Mouse (Mus musculus): Measurements from ENCODE around the gene Aoc2. TPM values are rescaled to one million over a fixed set of nuclear protein-coding genes. Genes with fewer than 3 reads are reported as not detected.

Aoc2 gene
- total and polyA plus RNA-seq, 3 experiments, result 3.6 to 10.7 (median 5.5) TPM

DNA sequence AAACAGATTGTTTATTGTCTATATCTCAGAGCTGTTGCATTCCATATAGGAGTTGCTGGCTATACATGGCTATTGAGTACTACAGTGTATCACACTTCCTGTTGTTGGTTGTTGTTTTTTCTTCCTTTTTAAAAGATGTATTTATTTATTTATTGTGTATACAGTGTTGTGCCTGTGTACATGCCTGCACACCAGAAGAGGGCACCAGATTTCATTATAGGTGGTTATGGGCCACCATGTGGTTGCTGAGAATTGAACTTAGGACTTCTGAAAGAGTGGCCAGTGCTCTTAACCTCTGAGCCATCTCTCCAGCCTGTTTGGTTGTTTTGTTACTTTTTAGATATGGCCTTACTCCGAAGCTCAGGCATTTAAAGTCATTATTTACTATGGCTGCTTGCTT lies 10.3 kb upstream of the Aoc2 start:
- Histone ChIP-seq H3K9ac (ENCODE audit: insufficient read depth, low read depth) (no peak overlapping the region), H3K4me1 (ENCODE audit: control insufficient read depth in 1 of 2, insufficient read depth in 2 of 2) (peaks cover 6 to 28% of the 10 kb centered on the region in 2 experiments), H3K4me3 (replicated peaks in 1 of 3; ENCODE audit: low read depth in 2 of 3, low read length in 2 of 3, poor library complexity in 1 of 3) (no peak overlapping the region), H3K36me3 (replicated peaks in 1 of 2; ENCODE audit: control insufficient read depth in 1 of 2, insufficient read depth in 1 of 2, low read length in 1 of 2) (peaks cover 16 to 22% of the 10 kb centered on the region in 2 experiments), H3K4me2 (ENCODE audit: insufficient read depth, low read depth, poor library complexity, severe bottlenecking) (no peak overlapping the region), H3K79me2 (replicated peaks; ENCODE audit: control insufficient read depth, extremely low read depth, insufficient read depth, poor library complexity, severe bottlenecking) (peaks cover 34% of the 10 kb centered on the region), H3K27ac (ENCODE audit: insufficient read depth, low read depth) (no peak overlapping the region), H3K27me3 (replicated peaks) (peaks cover under 1% of the 10 kb centered on the region), H3K9me3 (replicated peaks; ENCODE audit: low read length) (no peaks in the 10 kb centered on the region)
- dilution Hi-C loops (cut with MboI; ENCODE audit: extremely low pct_ligation_motif_present, extremely low pct_unique_long_range_greater_than_20kb, low sequenced_read_pairs) (no loop called here), in situ Hi-C loops (cut with MboI; ENCODE audit: low pct_ligation_motif_present, low pct_unique_long_range_greater_than_20kb, low sequenced_read_pairs) (no loop called here)
- no peak for DNase-seq (ENCODE audit: extremely low read depth)
- no peak for TF ChIP-seq ELF1 (IDR thresholded peaks at IDR 0.05; ENCODE audit: low read depth, low read length)
- TF ChIP-seq MYC (IDR thresholded peaks at IDR 0.05; ENCODE audit: low read depth, low read length), result peak; percentile 65; the same call in 1 of the 2 replicates
- no peak for TF ChIP-seq MAFK (IDR thresholded peaks at IDR 0.05; ENCODE audit: insufficient replicate concordance, low read length)
- peak in 1 of 2 experiments; percentile 66; a peak in 2 of 4 replicates for TF ChIP-seq CTCF (conservative IDR thresholded peaks at IDR 0.05 in 1 of 2, IDR thresholded peaks at IDR 0.05 in 1 of 2; ENCODE audit: low read depth in 2 of 2, low read length in 2 of 2)
- peak; percentile 4 for TF ChIP-seq RAD21 (IDR thresholded peaks at IDR 0.05; ENCODE audit: low read depth, low read length)
- no peak for TF ChIP-seq MXI1 (IDR thresholded peaks at IDR 0.05; ENCODE audit: low read depth, low read length)
- TF ChIP-seq ZNF384 (IDR thresholded peaks at IDR 0.05; ENCODE audit: low read depth, low read length), result no peak
- TF ChIP-seq E2F4 (IDR thresholded peaks at IDR 0.05; ENCODE audit: insufficient replicate concordance, low read depth, low read length), result no peak
- TF ChIP-seq POLR2AphosphoS2 (IDR thresholded peaks at IDR 0.05; ENCODE audit: low read depth, low read length), result no peak

DNA sequence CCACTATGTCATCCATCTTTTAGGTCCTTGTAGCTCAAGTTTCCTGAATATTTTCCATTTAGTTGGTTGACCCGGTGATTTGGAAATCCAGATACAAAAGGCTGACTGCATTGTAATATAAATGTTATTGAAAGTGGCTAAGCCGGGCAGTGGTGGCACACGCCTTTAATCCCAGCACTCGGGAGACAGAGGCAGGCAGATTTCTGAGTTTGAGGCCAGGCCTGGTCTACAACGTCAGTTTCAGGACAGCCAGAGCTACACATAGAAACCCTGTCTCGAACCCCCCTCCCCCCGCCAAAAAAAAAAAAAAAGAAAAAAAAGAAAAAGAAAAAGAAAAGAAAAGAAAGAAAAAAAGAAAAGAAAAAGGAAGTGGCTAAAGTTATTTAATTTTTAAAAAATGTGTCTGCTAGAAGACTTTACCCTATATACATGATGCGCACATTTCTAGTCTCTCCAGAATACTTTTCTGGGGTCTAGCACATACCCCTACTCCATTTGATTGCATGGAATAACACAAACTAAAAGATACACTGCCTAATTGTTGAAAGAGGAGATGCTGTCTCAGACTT lies 9.7 kb upstream of the Aoc2 start:
- Histone ChIP-seq H3K27ac (ENCODE audit: insufficient read depth, low read depth) (peak overlapping the region; percentile 49), H3K79me2 (replicated peaks; ENCODE audit: control insufficient read depth, extremely low read depth, insufficient read depth, poor library complexity, severe bottlenecking) (peaks cover 36% of the 10 kb centered on the region)

DNA sequence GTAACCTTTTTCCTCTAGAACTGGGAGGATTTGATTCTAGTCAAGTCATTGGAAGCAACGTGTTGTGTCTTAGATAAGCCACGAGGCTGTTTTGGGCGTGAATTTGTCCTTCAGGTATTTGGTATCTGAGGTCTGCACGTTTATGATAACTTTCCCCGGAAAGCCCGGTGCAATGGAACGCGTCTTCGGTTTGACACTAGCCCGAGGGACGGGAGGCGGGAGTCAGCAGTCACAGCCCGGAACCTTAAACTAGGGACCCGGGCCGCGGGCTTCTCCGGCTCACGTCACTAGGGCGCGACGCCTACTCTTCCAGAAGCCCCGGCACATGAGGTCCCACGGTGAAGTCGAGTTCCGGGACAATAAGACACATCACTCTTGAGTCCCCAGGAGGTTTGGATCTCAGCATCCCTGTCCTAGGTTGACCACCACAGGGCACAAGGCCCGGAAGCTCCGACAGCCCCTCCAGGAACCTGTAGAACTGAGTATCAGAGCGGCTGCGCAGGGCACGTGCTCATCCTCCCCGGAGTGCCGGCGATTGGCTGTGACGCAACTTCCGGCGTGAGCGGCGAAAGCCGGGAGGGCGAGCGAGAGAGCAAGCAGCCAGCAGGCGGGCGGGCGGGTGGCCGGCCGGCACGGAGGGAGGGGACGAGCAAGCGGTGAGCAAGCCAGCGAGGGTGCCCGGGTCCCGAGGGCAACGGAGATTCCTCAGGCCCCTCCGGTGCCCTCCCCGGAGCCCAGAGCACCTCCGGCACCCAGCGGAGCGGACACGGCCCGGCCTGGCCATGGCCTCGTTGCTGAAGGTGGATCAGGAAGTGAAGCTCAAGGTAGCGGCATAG lies 9.0 kb upstream of the Aoc2 start, which contains the start of gene Psme3:
Psme3 (plus strand) TSS at position 549 of the 836 bp plus-strand sequence.
- Histone ChIP-seq H3K4me2 (ENCODE audit: insufficient read depth, low read depth, poor library complexity, severe bottlenecking) (peak within 1 kb of the TSS; percentile 99), H3K27ac (ENCODE audit: insufficient read depth, low read depth) (peak within 1 kb of the TSS; percentile 75), H3K4me1 (ENCODE audit: control insufficient read depth in 1 of 2, insufficient read depth in 2 of 2) (peaks cover 6 to 28% of the 10 kb centered on the region in 2 experiments), H3K79me2 (replicated peaks; ENCODE audit: control insufficient read depth, extremely low read depth, insufficient read depth, poor library complexity, severe bottlenecking) (peaks cover 36% of the 10 kb centered on the region), H3K9me3 (replicated peaks; ENCODE audit: low read length) (no peaks in the 10 kb centered on the region), H3K9ac (ENCODE audit: insufficient read depth, low read depth) (peak within 1 kb of the TSS; percentile 93), H3K4me3 (replicated peaks in 1 of 3; ENCODE audit: low read depth in 2 of 3, low read length in 2 of 3, poor library complexity in 1 of 3) (peak within 1 kb of the TSS; percentile 90 to 97 (median 94)), H3K36me3 (replicated peaks in 1 of 2; ENCODE audit: control insufficient read depth in 1 of 2, insufficient read depth in 1 of 2, low read length in 1 of 2) (peaks cover 28 to 36% of the 10 kb centered on the region in 2 experiments), H3K27me3 (replicated peaks) (no peaks in the 10 kb centered on the region)
- peak; percentile 96 for DNase-seq (ENCODE audit: extremely low read depth)
- dilution Hi-C loops (cut with MboI; ENCODE audit: extremely low pct_ligation_motif_present, extremely low pct_unique_long_range_greater_than_20kb, low sequenced_read_pairs), result no loop called here
- in situ Hi-C loops (cut with MboI; ENCODE audit: low pct_ligation_motif_present, low pct_unique_long_range_greater_than_20kb, low sequenced_read_pairs), result no loop called here
- peak; percentile 99 for TF ChIP-seq MXI1 (IDR thresholded peaks at IDR 0.05; ENCODE audit: low read depth, low read length)
- no peak for TF ChIP-seq ZC3H11A (IDR thresholded peaks at IDR 0.05; ENCODE audit: low read depth, low read length)
- peak; percentile 63 for TF ChIP-seq USF2 (conservative IDR thresholded peaks at IDR 0.05; ENCODE audit: low read depth, low read length)
- peak; percentile 86 for TF ChIP-seq ELF1 (IDR thresholded peaks at IDR 0.05; ENCODE audit: low read depth, low read length)
- TF ChIP-seq BHLHE40 (IDR thresholded peaks at IDR 0.05; ENCODE audit: low read depth, low read length), result peak; percentile 99
- TF ChIP-seq CHD1 (IDR thresholded peaks at IDR 0.05; ENCODE audit: low read depth, low read length), result no peak
- TF ChIP-seq ETS1 (conservative IDR thresholded peaks at IDR 0.05; ENCODE audit: low read depth, low read length), result peak; percentile 19; the same call in 1 of the 2 replicates
- TF ChIP-seq HCFC1 (IDR thresholded peaks at IDR 0.05; ENCODE audit: low read depth, low read length), result peak; percentile 86
- TF ChIP-seq CTCF (conservative IDR thresholded peaks at IDR 0.05 in 1 of 2, IDR thresholded peaks at IDR 0.05 in 1 of 2; ENCODE audit: low read depth in 2 of 2, low read length in 2 of 2), result no peak
- peak; percentile 90; the same call in 1 of the 2 replicates for TF ChIP-seq SIN3A (IDR thresholded peaks at IDR 0.05; ENCODE audit: low read length)
- 0 out of 2 replicates have a peak, but pooled peaks have one; percentile 67 for TF ChIP-seq RCOR1 (conservative IDR thresholded peaks at IDR 0.05; ENCODE audit: low read depth, low read length)
- no peak for TF ChIP-seq CHD2 (IDR thresholded peaks at IDR 0.05; ENCODE audit: low read length)
- TF ChIP-seq MAZ (IDR thresholded peaks at IDR 0.05; ENCODE audit: low read depth, low read length), result peak; percentile 78
- no peak for TF ChIP-seq PAX5 (IDR thresholded peaks at IDR 0.05; ENCODE audit: low read length)
- TF ChIP-seq ZNF384 (IDR thresholded peaks at IDR 0.05; ENCODE audit: low read depth, low read length), result no peak
- TF ChIP-seq EP300 (IDR thresholded peaks at IDR 0.05; ENCODE audit: low read length), result no peak

More for the DNA sequence above, 9.7 kb upstream of the Aoc2 start:
- peak overlapping the region; percentile 90 to 97 (median 94) for H3K4me3 ChIP-seq (replicated peaks in 1 of 3; ENCODE audit: low read depth in 2 of 3, low read length in 2 of 3, poor library complexity in 1 of 3)
- no peaks in the 10 kb centered on the region for H3K9me3 ChIP-seq (replicated peaks; ENCODE audit: low read length)
- TF ChIP-seq MXI1 (IDR thresholded peaks at IDR 0.05; ENCODE audit: low read depth, low read length) (no peak), MAZ (IDR thresholded peaks at IDR 0.05; ENCODE audit: low read depth, low read length) (no peak), ZNF384 (IDR thresholded peaks at IDR 0.05; ENCODE audit: low read depth, low read length) (peak; percentile 66; the same call in 1 of the 2 replicates), ZMIZ1 (IDR thresholded peaks at IDR 0.05; ENCODE audit: low read depth, low read length) (no peak)
- in situ Hi-C loops (cut with MboI; ENCODE audit: low pct_ligation_motif_present, low pct_unique_long_range_greater_than_20kb, low sequenced_read_pairs), result no loop called here
- H3K36me3 ChIP-seq (replicated peaks in 1 of 2; ENCODE audit: control insufficient read depth in 1 of 2, insufficient read depth in 1 of 2, low read length in 1 of 2), result peaks cover 22 to 28% of the 10 kb centered on the region in 2 experiments
- dilution Hi-C loops (cut with MboI; ENCODE audit: extremely low pct_ligation_motif_present, extremely low pct_unique_long_range_greater_than_20kb, low sequenced_read_pairs), result no loop called here
- H3K4me1 ChIP-seq (ENCODE audit: control insufficient read depth in 1 of 2, insufficient read depth in 2 of 2), result peaks cover 6 to 28% of the 10 kb centered on the region in 2 experiments
- peak overlapping the region; percentile 69 for H3K4me2 ChIP-seq (ENCODE audit: insufficient read depth, low read depth, poor library complexity, severe bottlenecking)
- H3K9ac ChIP-seq (ENCODE audit: insufficient read depth, low read depth), result peak overlapping the region; percentile 93
- DNase-seq (ENCODE audit: extremely low read depth), result no peak
- no peaks in the 10 kb centered on the region for H3K27me3 ChIP-seq (replicated peaks)
